Mouse (Mus musculus) cerebellum, adult 2 months (tissue): ENCODE data around the gene Slc1a1.

Experiments used
- CTCF ChIP-seq: fragments of 200-500 bp; IDR thresholded peaks from 2 replicates; pipeline ENCODE4 v1.5.1; 2011; ENCODE audit warnings: low read depth, mild to moderate bottlenecking, control low read depth, low read length, moderate library complexity, borderline replicate concordance; ENCODE audit not compliant: insufficient read depth
- POLR2A ChIP-seq: fragments of 200-500 bp; IDR thresholded peaks from 2 replicates; pipeline ENCODE4 v1.6.1; 2011; ENCODE audit warnings: low read length, control low read depth, borderline replicate concordance; ENCODE audit not compliant: insufficient read depth

DNA sequence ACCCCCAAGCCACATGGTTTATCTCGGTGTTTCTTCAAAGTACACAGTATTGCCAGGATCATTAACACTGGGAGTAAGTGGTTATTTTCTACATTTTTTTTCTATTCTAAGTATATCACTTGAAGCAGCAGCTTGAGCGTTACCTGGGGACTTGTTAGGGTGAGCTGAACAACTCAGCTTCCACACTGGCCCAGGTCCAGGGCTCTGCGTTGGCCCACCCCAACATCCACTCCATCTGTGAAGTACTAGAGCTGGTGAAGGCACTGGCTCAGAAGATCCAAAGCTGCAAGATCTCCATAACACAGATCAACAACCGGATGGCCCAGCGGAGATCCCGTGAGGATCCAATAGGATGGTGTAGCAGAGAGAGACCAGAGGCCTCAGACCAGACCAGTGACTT, 37.2 kb upstream of the Slc1a1 start:
- TF ChIP-seq POLR2A (no peak), CTCF (no peak)
